Mouse (Mus musculus): Measurements from ENCODE around the gene Myo5a.

The Myo5a gene

DNA sequence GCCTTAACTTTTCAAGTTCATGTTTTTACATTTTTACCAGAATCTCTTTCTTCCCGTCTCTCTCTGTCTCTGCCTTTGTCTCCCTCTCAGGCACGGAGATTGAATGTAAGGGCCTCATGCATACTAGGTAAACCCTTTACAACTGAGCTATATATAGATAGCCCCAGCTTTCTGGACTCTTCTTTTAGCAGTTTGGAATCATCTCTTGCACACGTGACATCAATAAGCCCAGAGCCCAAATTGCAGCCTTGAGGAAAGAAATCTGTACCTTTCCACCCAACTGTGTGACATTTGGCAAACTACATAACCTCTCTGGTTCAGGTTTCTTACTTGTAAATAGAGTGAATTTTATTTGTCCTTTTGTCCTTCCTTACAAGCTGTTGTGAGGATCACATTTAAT is 1.5 kb downstream of the Myo5a start:
- DNase-seq, result no peak

DNA sequence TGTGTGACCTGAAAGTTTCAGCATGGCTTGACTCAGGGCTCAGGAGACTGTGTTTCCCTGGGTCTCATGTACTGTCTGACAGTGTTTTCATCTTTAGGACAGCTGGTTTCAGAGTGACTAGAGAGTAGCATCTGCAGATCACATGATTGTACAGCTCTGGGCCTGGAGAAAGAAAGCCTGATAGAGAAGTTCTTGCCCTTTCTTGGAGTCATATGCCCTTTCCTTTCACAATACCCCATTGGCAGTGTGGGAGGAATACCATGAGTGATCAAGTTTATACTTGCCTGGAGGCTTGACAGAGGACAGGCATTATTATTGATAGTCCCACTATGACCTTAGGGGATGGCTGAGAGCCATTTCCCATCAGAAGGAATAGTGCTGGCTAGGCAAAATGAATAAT is 6.4 kb downstream of the Myo5a start:
- no peak for DNase-seq

DNA sequence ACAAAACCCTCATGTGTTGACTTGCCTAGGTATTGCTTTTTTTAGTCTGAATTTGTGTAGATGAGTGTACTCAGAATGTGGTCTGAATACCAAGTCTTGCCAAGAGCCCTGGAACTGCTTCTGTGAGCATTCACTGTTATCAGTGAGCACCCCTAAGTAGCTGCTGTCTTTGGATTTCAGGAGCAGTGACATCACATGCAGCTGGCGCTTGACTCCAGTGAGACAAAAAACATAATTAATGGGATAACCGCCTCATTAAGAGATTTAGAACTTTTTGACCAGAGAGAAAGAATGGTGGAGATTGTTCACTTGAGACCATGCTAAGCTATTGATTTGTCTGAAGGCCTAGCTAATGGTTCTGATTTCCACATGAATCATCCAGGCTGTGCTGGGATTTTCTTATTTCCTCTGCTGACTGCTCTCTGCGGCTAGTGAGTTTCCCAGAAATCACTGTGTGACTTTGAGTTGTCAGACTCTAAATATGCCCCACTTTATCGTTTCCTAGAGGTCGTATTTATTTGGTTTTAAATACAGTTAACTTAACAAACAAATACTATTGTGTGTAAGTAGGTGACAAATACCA is 14.5 kb downstream of the Myo5a start:
- no peak for DNase-seq

DNA sequence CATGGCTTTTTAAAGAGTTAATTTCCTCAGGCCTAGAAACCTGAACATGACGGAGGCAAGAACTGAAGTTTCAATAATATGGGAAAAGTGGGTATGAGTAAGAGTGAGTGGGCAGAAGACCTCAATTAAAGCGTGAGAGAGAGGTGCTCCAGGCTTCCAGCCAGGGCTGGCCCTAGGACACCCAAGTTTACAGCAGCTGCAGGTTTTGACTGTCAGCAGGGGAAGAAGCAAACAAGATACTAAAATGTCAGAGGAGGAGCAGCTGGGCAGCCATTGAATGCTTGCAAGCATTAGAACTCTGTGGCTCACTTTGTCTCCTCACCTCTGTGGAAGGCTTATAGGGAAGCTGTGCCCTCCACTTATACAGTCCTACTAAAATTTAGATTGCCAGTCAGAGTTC is 17.0 kb downstream of the Myo5a start:
- DNase-seq, result no peak

DNA sequence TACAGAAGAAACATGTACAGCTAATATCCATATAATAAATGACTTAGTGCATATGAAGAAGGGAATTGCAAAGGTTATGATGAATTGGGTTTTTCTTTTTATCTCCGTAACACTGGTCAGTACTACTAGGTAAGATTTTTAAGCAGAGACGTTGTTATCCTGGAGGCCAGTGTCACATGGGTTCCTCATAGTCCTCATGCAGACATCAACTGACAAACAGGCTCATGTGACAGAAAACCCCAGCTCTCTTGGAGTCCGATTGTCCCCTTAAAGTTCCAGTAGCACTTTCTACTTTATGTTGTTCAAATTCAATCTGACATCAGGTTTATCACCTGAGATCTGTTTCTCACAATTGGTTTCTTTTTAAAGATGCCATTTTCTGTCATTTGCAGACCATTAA is 18.5 kb downstream of the Myo5a start:
- no peak for DNase-seq

DNA sequence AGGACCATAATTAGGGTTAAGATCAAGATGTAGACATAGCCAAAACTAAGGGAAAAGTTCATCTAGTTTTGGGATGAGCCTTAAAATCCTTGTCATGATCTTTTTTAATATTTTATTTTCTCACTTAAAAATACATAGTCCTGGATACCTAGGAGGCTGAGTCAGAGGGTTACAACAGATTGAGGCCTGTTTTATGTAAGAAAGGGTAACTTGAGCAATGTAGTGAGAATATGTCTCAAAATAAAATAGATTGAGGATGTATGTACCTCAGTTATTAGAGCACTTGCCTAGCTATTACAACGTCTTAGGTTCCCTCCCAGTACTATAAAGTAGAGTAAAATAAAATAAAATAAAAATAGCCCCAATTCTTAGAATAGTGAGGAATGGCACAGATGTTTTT is 21.3 kb downstream of the Myo5a start:
- DNase-seq, result no peak

DNA sequence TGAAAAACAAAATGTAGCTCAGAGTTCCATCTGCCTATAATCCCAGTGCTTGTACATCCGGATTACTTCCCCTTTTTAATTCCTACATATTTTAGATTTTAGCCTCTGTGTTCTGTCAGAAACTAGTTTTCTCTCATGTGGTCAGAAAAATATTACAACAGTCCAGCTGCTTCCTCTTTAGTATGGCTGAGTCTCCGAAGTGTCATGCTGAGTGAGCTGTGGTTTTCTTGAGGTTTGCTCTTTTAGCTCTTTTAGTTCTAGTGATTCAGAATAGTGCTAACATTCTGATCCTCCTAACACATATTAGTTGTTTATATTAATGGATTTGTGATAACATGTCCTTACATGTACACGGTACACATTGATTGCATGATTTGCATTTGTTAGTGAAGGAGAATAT is 23.9 kb downstream of the Myo5a start:
- DNase-seq, result no peak

DNA sequence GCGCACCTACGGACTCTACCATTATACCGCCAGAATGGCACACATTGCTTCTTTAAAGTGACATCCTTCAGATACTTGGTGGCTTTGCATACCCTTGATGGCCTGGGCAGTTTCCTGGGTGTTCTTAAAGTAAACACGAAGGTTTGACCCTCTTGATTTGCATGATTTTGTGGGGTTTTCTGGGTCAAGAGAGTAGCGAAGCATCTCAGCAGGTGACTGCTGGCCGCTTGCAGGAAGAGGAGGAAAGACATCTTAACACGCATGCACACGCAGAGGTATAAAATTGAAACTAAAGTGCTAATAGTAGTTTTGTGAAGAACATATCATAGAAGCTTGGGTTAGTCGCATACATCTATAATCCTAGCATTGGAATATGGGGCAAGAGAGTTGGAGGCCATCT is 28.1 kb downstream of the Myo5a start:
- no peak for DNase-seq

DNA sequence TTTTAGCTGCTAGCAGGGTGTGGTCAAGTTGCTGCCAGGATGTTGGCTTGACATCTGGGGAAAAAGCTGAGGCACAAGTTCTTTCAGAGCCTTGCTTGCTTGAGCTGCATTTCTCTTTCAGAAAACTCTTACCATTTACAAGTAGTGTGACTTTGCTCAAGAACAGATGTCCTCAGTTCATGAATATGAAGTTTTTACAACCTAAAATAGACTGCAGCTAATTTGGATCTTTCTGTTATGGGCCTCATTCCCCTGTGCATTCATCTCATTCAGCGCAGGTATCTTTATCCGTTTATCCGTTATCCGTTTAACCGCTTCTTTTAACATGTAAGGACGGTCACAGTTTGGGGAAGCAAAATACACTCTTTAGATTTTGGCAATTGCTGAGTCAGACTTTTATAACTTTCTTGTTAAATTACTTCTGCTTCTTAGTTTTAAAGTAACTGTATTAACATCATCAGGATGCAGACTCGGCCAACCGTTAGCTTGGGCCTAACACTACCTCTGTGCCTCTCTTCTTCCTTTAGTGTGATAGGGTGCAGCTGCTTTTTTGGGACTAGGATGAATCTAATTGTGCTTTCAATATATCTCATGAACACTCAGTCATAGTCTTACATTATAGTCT is 29.5 kb downstream of the Myo5a start:
- DNase-seq, result no peak

DNA sequence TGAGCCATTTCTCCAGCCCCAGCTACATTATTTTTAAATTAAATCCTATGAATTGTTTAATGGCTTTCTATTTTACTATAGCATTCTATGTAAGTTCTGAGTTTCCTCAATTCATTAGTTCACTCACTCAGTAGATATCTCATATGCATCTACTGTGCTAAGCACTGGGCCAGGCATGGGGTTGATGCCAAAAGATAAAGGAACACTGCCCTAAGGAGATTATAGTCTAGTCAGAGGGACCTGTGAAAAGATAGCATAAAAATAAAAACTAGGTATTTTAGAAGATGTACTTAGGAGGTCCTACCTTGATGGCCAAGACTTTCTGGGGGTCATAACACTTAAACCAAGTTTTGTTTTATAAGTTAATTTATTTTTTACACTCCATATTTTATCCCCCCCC is 31.3 kb downstream of the Myo5a start:
- DNase-seq, result no peak

DNA sequence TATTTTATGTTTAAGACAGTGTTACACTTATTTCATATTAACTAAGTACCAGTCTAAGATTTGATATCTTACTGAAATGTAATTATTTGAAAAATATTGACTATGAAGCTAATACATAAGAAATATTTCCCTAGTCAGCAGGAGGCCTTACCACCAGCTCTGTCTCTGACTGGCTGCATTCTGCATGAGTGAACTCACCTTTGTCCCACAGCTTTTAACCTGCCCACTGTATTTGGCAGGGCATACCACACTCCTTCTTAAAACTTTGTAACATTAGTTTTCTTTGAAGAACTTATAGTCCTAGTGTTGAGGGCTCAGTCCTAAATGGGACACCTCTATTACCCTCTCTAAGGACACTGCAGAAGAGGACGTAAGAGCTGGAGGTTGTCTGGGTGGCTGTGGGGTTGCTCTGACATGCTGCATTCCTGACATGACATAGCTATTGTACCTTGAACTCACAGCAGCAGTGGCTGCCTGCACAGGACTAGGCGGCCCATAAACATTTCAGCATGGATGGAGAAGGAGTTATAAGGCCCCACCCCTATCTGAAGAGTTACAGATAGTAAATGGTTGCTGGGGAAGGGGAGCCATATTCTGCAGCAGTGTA is 45.9 kb downstream of the Myo5a start:
- DNase-seq, result no peak

DNA sequence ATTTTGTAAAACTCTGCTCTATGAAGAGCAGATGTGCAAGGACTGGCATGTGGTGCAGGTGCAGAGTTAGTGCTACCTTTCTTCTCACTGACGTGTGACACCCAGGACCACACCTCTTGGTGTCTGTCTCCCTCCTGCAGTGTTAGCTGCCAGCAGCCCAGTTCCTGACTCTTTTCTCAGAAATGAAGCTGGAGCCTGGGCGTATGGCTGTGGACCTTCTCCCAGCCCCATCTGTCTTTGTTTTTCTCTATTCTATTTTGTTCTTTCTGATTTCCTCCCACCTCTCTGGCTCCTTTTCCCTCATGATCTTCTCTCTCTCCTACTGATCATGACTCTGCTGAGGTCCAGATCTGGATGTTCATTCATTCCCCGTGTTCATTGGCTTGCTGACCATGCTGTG is 50.3 kb downstream of the Myo5a start:
- no peak for DNase-seq

DNA sequence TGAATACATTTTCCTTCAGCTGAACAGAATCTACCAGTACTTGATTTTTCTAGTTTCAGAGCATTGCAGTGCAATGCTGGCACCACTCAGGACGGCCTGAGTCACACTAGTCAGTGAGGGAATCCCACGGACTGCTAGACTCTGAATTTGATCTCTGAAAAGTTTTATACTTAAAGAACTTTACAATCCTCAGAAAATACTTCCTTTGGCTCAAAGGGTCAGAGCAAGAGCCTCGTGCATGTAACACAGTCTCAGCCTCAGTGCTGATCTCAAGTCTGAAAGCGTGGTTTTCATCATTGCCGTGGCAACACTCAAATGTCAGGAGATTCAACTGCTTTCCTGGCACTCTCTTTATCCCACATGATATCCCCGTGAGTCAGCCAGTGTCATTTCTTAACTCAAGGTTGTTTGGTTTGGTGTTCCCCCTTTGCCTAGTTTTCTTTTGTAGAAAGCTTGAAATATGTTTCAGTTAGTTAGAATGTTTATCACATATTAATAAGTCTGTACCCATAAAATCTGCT is 53.4 kb downstream of the Myo5a start:
- no peak for DNase-seq

DNA sequence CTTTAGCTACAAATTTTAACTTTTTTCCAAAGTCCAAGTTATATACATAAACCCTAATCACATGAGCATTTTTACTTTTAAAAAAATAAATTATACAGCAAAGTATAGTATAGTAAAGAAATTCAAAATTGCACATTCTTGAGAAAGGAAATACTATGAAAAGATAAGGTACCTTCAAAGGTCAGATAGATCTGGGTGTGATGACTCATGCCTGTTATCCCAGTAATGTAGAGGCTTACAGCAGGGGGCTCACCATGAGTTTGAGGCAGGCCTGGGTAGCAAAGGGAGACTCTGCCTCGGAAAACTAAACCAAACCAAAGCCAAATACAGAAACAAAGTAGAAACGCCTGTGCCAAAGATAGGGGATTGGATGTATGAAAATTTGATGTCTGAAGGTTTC is 59.7 kb downstream of the Myo5a start:
- DNase-seq, result no peak

DNA sequence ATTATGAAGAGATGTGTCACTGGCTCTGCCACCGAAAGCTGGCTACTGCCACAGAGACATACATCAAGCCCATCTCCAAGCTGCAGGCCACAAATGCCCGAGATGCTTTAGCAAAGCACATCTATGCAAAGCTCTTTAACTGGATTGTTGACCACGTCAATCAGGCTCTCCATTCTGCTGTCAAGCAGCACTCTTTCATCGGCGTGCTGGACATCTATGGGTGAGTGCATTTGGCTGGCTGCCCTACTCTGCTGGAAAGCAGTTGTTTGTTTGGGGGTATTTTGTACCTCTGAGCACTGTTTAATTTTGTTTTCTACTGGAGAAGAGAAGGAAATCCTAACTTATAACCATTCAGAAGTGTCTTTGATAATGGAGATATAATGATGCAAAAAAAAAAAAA is 76.1 kb downstream of the Myo5a start:
- DNase-seq, result no peak

DNA sequence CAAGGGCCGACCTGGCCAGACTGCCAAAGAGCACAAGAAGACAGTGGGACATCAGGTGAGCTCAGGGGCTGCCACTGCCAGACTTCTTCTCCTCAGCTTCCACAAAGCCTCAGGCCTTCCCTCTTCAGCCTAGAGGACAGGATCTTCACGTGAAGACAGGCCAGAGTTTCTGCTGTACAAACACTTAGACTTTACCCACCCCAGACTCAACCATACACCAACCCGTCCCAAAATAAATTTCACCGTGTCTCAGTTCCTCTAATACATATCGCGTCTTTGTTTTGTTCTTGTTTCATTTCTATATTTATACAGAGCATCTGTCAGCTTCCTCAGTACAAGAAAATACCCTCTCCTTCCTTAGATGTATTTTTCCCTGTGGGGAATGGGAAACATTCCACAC is 89.7 kb downstream of the Myo5a start:
- no peak for DNase-seq

DNA sequence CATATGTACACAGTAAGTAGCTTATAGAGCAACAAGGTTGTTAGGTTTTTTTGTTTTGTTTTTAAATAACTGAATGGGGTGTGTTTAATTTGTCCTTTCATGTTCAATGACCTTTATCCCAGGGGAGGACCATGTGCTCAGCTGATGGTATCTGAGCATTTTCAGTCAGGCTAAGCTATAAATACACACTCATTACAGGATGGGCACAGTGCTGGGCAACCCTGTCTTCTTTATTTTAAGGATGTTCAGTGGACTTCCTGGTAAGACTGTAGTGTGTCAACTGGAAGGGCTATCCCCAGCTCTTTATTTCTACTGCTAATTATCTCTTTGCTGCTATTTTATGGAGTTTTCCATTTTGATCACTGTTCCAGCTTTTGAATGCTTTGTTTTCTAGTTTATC is 92.8 kb downstream of the Myo5a start:
- no peak for DNase-seq

DNA sequence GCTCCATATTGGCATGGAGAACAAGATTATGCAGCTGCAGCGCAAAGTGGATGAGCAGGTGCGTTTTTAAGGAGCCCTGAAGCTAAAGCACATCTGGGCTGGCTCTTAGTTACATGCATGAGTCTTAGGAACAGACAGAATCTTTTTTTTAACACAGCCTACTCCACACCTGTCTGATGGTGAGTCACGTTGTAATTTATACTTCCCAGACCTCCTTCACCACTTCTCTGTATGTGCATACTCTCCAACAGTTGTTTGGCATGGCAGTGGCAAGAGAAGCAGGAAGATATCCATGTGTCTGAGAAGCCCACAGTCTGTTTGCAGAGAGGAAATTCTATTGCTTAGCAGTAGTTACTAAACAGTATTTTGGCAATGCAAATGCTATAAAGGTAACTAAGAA is 100.9 kb downstream of the Myo5a start:
- DNase-seq, result no peak

DNA sequence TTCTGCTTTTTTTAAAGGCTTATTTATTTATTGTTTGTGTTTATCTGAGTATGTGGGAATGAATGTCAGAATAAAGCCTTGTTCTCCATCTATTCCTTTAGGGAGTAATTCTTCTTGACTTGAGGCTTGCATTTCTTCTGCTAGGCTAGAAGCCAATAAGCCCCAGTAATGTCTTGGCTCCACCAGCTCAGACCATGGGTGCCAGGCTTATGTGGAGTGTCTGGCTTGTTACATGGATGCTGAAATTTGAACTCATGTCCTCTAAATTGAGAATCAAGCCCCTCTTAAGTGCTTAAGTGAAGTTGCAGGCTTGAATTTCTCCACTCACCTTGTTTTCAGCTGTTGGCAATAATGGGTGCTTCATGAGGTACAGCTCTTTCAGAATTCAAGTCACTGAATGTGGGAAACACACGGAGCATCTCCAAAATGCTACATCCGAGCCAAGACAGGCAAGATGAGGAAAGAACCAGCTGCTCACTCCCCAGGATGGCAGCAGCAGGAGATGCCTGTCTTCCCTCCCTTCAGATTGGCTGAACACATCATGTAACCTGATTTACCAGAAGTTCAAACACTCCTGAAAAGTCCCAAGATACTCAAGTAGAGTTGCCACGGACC is 116.9 kb downstream of the Myo5a start:
- no peak for DNase-seq

DNA sequence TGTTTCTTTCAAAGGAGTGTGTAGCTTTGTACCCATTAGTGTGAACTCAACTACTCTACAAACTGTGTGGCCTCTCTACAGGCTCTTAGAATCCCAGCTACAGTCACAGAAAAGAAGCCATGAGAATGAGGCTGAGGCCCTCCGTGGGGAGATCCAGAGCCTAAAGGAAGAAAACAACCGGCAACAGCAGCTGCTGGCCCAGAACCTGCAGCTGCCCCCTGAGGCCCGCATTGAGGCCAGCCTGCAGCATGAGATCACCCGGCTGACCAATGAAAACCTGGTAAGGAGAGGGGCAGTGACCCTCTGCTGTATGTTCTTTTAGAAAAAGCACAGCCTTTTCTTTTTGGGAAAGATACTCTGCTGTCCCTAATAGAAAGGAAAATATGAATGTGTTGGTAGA is 123.0 kb downstream of the Myo5a start:
- DNase-seq, result no peak

DNA sequence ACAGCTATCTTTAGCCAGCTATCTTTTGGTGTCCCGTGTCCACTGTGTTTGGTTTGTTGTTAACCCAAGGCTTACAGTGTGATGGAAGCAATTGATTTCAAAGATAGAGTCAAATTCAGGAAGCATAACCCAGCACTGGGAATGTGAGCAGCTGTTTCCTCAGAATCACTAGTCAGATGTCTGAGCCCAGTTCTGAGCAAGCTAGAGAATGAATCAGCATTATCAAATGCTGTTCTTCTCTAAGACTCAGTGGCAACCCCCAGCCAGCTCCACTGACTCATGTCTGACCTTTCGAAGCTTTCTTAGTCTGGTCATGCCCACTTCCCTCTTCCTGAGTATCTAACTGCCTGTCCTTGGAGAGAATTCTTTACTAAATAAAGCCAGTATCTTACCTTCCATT is 125.5 kb downstream of the Myo5a start:
- DNase-seq, result no peak

DNA sequence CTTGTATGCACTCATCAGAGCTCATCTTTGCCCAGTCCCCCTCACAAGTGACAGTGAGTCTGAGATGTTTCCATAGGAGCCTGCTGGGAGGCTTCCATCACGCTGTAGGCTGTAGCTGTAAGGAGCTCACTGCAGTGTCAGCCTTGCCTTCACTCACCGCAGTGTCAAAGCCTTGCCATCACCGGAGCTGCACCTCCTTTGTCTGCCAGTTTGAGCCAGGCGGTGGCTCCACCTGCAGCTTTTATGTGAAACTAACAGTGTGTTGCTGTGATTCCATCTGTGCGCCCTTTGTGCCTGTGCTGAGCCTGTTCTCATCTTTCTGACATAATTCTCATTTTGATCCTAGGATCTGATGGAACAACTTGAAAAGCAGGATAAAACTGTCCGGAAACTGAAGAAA is 126.5 kb downstream of the Myo5a start:
- DNase-seq, result peak; percentile 30

DNA sequence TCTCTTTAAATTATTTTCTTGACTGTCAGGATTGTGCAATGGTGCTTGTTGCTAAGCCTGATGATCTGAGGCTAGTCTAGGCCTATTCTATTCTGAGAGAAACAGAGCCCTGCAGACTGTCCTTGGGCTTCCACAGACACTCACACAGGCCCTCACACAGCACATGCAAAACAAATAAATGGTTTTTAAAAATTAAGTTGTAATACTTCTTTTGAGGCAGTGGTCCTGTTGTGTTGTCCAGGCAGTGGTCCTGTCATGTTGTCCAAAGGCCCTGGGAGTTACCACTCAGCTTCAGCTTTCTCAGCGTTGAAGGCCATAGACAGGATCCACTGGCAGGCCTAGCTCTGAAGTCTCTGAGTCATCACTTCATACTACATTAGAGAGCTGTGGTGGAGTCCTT is 130.7 kb downstream of the Myo5a start:
- DNase-seq, result no peak

DNA sequence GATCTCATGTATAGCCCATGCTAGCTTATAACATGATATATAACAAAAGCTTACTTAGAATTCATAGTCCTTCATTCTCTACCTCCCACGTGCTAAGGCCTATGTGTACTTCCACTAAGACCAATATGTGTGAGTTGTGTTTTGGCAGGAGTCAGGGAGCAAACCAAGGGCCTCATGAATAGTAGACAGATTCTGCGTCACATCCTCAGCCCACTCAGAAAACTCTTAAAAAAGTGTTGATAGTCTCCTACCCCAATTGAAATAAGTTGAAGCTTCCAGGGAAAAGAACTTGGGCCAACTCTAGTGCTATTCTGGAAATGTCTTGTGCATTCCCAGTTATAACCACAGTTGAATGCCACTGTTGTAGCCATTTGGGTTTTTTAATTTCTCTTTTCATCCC is 131.2 kb downstream of the Myo5a start:
- DNase-seq, result no peak

Measured in thymus, postnatal 4 days (tissue).